Comparison of ENCODE assay signal across 8 mouse cellular contexts in the genomic region with DNA sequence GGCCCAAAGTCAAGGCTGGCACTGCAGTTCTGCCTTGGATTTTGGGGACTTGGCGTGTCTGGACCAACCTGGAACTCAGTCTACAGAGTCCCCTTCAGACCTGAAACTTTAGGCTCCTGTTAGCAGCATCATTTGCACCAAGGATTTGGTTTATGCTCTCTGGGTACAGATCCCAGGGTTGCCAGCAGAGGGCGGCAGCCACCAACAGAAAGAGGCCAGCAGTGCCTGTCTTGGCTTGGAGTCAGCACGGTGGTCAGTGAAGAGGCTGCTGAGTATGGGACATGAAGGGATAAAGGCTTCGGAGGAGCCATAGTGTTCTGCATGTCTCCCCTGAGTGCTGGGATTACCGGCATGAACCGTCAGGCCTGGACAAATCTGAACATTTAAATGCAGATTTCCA. TPM values are rescaled to one million over a fixed set of nuclear protein-coding genes. Genes with fewer than 3 reads are reported as not detected.
DNase-seq lines count a peak whose midpoint lies in the region; TF ChIP-seq lines count a peak whose summit lies in the region.
"Had no signal": no experiment of that assay in that cellular context is flagged by ENCODE, and none has a peak within 500 bp of the region (broad histone marks: within the 10 kb centered on the region; RNA-seq: fewer than 3 reads in every experiment).

No protein-coding gene starts in this region.

- TF ChIP-seq CTCF in left cerebral cortex, adult 2 months (IDR thresholded peaks at IDR 0.05) = peak; percentile 90

- no peak overlapping the region for H3K4me3 ChIP-seq in left cerebral cortex, adult 2 months
- H3K4me3 ChIP-seq: hindbrain, embryonic 15.5 days had no signal

- no peak overlapping the region for H3K27ac ChIP-seq in left cerebral cortex, adult 2 months
- H3K27ac ChIP-seq: hindbrain, embryonic 15.5 days had no signal

- intact Hi-C loops in gastrocnemius, postnatal 14 days (cut with DNase I; ENCODE audit: low total_unique reads) = loop anchor here (2.0 kb wide), 1 partner anchor 189 kb away; no protein-coding TSS in a partner anchor
- intact Hi-C loops in left cerebral cortex, adult 2 months (cut with DNase I) = loop anchor here (2.0 kb wide), 1 partner anchor 311 kb away; a partner anchor contains a TSS

- DNase-seq in 3T3-L1 (ENCODE audit: low read depth, low spot score) (peak; percentile 76), A20 (ENCODE audit: low read depth, low spot score) (peak; percentile 65)
- peak; percentile 48 for DNase-seq in c-Kit-positive CD71-negative TER-119-negative erythroid progenitor cells, embryonic 14.5 days (ENCODE audit: low read depth)
- DNase-seq in gastrocnemius, postnatal 14 days = peak; percentile 74
- peak; percentile 53 to 71 for DNase-seq in left cerebral cortex, adult 2 months (ENCODE audit: extremely low spot score in 1 of 2, low spot score in 2 of 2)
- peak; percentile 35 to 51 for DNase-seq in natural killer cell, adult 2 months (ENCODE audit: low spot score in 2 of 2)
- DNase-seq in testis, postnatal 10 days (ENCODE audit: low spot score) = peak; percentile 90

RNA-seq across cellular contexts. Expression of a gene that starts 3.4 kb away (rescaled TPM):
- 1 to 10 TPM; 3.1 to 3.9 TPM for total RNA-seq in gastrocnemius, postnatal 14 days (2021)
- 1 to 10 TPM; 2.1 to 2.3 TPM for total RNA-seq in left cerebral cortex, adult 2 months (2021)

RNA-seq across cellular contexts. Expression of a gene that starts 32.1 kb away (rescaled TPM):
- total RNA-seq in gastrocnemius, postnatal 14 days (2021) = 10 to 100 TPM; 25.6 to 29.6 TPM
- 10 to 100 TPM; 35.9 to 37.3 TPM for total RNA-seq in left cerebral cortex, adult 2 months (2021)
